Mouse (Mus musculus) thymus, postnatal 25 days (tissue): Measurements from ENCODE around the gene Fgfr2.

Experiments
- DNase-seq: peaks from one replicate; pipeline ENCODE4 v3.0.0; 2022

Fgfr2 gene

DNA sequence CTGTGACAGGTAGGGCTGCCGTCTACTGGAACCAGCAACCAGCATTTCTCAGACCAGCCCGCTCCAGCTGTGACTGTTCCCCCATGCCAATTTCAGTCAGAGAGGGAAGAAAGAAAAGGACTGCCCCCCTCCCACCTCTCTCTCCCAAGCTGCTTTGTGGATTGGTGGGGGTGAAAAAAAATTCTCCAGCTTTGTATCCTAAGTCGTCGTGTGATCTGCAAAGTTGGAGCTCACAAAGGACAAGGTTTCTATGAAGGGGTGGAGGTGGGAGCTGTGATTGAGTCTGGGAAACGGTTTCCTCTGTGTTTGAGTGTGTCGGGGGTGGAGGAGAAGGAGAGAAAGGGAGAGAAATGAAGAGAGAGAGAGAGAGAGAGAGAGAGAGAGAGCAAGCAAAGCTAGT is 1147.3 kb downstream of the Fgfr2 start:
- DNase-seq: no peak

DNA sequence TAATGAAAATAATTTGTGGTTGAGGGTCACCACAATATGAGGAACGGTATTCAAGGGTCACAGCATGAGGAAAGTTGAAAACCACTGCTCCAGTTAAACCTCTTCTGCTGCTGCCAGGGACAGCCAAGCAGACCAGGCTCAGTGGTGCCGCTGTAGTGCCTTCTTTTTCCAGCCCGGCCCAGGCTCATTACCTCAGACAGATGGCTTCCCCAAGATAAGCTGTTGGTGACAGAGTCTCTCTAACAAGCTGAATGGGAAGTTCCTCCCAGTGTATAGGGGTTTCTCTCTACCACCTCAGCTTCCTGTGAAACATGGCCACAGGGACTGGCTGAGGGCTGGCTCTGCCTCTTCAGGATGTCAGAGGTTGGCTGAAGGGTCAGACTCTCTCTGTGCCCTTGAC is 1152.9 kb downstream of the Fgfr2 start:
- DNase-seq: no peak

DNA sequence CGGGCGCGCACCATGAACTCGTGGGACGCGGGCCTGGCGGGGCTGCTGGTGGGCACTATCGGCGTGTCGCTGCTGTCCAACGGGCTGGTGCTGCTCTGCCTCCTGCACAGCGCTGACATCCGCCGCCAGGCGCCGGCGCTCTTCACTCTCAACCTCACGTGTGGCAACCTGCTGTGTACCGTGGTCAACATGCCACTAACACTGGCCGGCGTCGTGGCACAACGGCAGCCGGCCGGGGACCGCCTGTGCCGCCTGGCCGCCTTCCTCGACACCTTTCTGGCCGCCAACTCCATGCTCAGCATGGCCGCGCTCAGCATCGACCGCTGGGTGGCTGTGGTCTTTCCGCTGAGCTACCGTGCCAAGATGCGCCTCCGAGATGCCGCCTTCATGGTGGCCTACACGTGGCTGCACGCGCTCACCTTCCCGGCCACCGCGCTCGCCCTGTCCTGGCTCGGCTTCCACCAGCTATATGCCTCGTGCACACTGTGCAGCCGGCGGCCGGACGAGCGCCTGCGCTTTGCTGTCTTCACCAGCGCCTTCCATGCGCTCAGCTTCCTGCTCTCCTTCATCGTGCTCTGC is 1156.1 kb downstream of the Fgfr2 start:
- no peak for DNase-seq

DNA sequence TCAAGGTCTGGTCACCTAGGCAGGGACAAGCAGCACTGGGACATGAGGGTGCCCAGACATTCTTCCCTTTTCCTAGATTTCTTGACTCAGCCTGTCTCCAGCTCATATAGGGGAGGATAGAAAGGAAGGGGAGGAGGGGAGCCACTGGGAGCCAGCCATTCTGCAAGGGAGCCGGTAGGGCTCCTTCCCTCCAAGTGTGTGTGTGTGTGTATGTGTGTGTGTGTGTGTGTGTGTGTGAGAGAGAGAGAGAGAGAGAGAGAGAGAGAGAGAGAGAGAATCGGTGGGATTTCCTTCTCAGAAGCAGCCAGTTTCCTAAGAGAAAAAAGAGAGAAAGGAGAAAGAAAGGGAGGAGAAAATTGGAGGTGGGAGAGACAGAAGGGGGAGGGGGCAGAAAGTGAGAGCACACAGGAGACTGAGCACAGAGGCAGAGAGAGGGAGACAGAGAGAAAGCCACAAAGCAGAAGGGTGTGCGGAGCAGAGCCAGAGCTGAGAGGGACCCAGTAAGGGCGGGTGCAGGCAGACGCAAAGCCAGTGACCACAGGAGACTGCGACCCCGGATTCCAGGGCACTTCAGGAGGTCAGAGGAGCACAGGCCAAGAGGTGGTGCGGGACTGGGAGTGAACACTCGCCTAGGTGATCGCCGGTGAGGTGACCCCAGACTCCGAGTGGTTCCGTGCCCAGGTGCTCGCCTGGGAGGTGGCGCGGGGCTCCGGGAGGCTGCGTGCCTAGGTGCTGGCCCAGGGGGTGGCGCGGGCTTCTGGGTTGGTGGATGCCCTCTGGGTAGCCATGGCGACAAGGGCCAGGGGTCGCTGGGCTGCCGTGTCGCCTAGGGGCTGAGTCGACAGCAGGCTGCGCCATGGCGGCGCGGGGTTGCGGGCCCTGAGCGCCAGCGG is 1156.9 kb downstream of the Fgfr2 start, which contains the start of gene Gpr26:
Gpr26 (plus strand) TSS at position 438 of the 893 bp plus-strand sequence.
- DNase-seq: no peak

DNA sequence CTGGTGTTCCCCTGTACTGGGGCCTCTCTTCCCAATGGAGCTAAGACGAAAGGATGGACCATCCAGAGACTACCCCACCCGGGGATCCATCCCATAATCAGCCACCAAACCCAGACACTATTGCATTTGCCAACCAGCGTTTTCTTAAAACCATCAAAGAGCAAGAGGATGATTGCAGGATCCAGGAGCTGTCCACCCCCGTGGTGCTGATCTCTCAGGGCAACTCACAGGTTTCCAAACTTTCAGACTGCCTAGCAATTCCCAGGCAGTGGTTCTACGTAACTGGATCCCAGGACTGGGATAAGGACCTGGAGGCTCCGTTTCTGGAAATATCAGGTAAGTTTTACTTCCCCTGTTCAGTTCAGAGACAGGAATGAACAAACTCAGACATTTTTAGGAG is 1162.6 kb downstream of the Fgfr2 start:
- DNase-seq: no peak

DNA sequence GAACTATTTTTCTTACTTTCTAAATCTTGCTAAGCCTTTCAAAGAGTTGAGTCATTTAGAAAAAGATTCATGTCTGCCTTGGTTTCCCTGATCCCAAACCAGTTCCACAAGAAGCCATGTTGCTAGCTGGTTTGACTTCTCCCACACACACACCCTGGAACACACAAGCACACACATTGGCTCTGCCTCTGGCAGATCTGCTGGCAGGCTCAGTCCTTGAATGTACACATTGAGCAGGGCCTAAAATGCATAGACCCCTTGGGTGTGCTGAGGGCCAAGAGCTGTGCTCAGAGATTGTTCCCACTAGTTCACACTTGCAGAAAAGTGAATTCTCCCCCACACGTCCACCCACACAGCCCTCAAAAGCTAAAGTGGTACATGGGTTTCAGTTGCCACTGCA is 1164.4 kb downstream of the Fgfr2 start:
- DNase-seq: no peak

- no peak for DNase-seq
These were observed 1169.7 kb downstream of the Fgfr2 start for GRCm38 (mm10) chr7:131953402-131953801.

- no peak for DNase-seq
These were observed 1172.0 kb downstream of the Fgfr2 start for GRCm38 (mm10) chr7:131951131-131951530.

DNA sequence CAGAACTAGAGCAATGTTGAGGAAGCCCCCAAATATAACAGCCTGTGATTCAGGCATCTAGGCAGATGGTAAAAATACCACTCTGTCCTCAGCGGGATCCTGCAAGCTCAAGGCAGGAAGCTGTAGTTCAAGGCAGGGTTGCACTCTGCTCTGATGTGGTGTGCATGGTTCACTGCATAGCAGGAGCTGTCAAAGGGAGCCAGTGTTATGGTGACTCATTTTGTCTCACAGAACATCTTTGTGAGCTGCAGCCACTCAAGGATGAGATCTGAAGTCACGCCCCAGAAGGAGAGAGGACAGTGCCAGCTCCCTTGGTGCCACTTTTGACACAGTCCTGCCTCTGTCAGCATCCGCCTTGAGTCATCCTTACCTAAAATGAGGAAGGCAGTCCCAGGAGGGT is 1185.5 kb downstream of the Fgfr2 start:
- DNase-seq: no peak

DNA sequence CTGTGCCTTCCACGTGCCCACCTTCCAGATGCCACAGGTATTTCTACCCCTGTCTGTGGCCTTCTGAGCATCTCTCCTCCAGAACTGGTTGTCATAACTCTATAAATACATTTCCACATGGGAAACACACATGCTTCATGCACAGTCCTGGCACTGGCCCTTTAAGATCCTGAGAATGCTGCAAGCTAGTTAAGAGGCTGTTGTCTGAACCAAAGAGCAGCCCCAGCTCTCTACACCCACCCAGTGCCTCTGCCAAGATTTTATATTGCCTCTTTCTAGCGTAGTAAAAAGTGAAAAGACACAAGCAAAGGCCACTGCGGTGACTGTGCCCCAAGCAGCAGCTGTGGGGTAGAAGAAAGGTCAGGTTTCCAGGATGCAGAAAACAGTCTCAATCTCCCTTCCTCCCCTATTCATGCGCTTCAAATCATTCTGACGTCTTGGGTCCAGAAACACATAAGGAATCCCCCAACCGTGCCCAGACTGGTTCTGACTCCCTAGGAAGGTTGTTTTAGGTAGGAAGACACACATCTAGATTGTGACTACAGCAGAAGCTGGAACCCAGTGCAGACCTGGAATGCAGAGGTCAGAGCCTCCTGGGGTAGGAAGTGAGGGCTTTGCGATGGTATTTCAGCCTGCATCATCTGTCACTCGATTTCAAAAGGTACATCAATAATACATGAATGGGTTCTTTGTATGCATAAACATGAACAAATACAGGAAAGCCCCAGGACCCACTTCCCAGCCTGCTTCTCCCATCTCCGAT is 1195.7 kb downstream of the Fgfr2 start:
- DNase-seq: no peak

- no peak for DNase-seq
These were observed 1205.8 kb downstream of the Fgfr2 start for GRCm38 (mm10) chr7:131917384-131917783.

GRCm38 (mm10) chr7:131909611-131910010 is 1213.5 kb downstream of the Fgfr2 start:
- no peak for DNase-seq

DNA sequence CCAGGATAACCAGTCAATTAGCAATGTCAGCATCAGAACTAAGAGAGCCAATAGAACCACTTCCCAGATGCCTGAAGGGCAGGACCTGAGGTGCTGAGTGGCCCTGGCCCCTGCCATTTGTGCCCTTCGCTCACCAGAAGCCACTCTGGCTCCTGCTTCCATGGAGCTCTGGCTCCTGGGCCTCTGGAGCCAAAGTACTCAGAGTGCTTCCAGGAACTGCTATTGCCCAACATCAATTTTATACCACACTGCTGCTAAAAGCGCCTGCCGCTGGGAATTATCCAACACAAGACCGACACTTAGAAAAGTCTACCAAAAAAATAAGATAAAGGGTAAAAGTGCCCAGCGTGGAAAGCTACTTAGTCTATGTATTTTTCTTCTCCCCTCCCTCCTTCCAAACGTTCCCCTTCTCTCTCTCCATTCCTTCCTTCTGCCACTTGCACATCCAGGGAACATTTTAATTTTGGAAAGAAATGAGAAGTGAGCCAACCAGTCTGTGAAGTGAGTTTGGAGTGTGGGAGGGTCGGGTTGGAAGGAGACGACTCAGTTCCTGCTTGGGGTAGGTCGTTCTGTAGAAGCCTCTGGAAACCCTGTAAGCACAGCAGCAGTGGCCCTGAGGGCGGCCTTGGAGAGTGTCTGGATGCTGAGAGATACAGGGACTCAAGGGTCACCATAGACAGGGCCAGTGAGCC is 1216.5 kb downstream of the Fgfr2 start:
- no peak for DNase-seq

DNA sequence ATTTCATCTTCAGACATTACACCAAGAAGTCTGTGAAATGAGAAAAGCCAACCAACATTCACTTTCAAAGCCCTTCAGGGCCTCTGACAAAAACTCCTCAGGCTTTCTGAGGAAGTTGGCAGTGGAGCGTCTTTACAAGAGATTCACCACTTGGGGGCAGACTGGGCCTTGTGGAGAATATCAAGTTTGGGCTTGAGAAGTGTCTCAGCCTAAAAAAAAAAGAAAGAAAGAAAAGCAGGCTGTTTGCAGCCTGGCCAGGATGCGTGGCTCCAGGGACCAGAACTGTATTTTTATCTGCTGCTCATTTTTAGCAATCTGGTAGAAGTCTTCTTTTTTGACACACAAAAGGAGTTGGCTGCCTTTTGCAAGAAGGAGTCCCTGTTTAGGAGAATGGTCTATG is 1223.8 kb downstream of the Fgfr2 start:
- DNase-seq: peak; percentile 14

DNA sequence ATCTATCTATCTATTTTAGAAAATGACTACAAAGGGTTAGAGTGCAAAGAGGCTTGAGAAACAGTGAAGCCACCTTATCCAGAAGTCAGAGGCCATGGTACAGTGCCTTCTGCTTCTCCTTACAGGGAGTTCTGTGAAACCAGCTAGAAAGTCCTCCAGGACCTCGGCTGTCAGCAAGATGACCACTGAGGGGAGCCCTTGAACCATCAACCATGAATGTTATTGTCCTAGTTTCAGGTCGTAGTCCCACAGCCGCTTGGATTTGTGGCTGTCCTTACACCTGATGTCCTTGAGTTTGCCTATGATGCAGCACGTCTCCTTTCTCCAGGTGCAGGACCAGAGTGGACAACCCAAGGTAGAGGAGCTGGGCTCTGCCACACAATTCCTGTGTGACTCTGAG is 1225.9 kb downstream of the Fgfr2 start:
- DNase-seq: no peak

- no peak for DNase-seq
These were observed 1240.3 kb downstream of the Fgfr2 start for GRCm38 (mm10) chr7:131882824-131883223.

- peak; percentile 61 for DNase-seq
These were observed 1241.1 kb downstream of the Fgfr2 start for GRCm38 (mm10) chr7:131881876-131882615.

DNA sequence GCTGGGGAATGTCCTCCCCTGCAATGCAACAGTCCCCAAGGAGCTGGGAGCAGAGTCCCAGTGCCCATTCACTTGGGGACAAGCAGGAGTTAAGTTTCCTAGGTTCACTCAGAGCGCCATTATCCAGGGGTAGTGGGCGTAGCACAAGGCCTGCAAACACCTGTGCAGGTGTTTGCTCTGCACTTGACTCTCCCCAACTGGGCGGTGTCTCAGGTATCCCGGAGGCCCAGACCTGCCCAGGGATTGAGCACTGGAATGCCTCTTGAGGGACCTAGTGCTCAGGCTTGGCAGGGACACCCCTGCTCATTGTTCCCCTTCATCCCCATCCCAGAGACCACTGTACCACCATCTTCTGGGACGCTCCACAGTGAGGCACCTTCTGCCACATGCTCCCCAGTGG is 1243.0 kb downstream of the Fgfr2 start:
- no peak for DNase-seq

- no peak for DNase-seq
These were observed 1244.3 kb downstream of the Fgfr2 start for GRCm38 (mm10) chr7:131878846-131879245.

DNA sequence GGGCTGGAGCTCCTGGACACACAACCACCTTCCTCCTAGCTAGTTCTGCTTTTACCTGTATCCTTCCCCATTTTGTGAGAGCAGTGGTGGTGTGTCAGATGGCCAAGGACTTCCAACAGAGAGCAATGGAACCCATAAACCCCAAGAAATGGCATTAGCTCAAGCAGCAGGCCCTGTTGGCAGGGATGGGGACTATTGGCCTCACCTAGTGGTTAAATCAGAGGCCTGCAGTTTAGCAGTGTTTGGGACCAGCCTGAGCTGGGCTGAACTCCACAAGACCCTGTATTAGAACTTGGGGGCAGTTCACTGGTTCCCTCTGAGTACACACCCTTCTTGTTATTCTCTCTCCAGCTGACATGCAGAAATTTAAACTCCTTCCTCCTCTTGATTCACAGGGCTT is 1262.0 kb downstream of the Fgfr2 start:
- DNase-seq: no peak

DNA sequence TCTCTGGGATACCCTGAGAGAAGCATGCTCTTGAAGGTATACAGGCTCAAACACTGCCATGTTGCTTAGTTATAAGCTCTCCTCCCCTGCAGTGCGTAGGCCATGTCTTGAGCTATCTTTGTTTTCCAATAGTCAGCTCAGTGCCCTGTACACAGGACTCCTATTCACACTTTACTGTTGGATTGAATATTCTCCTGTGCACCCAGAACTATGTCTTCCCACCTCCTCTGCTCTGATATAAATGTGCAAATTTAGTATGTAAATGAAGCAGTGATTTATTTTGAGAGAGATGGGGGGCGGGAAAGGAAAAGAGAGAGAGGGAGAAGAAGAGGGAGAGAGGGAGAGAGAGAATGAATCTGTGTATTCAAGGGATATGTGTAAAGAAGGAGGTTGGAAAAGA is 1267.5 kb downstream of the Fgfr2 start:
- no peak for DNase-seq

DNA sequence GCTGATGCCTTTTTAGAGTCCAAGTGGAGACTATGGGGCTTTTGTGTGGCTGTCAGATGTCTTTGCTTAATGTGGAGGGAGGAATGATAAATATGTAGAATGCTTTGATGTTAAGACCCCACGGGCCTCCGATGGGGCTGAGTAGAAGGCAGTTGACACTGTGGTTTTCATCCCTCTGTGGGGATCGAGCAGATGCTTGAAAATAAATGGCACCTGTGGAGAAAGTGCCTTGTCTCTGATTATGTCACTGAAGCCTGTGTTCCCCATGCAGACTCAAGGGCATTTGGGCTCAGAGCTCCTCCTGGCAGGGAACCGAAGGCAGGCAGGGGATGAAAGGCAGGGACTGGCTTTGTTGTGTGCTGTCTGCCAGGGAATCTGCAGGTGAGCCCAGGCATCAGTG is 1272.6 kb downstream of the Fgfr2 start:
- DNase-seq: no peak
